Mouse (Mus musculus) spleen, adult 18-20 months (tissue): ENCODE measurements at regions not wholly inside any gene's neighbourhood (a gene's known extent, or its start where the extent isn't known, plus 50 kb on each side); places are given as distances from the start of the nearest gene placed in this dataset.

Source experiments
- DNase-seq, 2 experiments: peaks; one replicate each; pipeline ENCODE4 v3.0.0; 2022; ENCODE audit warnings: mixed read lengths in 2 of 2

GRCm38 (mm10) chr1:51643640-51644039 lies 165.4 kb upstream of the Nabp1 start:
- no peak for DNase-seq

- no peak for DNase-seq
Observed at GRCm38 (mm10) chr1:51638519-51639302, 160.5 kb upstream of the Nabp1 start.

GRCm38 (mm10) chr1:51635881-51636515 lies 157.8 kb upstream of the Nabp1 start:
- no peak for DNase-seq

GRCm38 (mm10) chr1:51633795-51634194 lies 155.6 kb upstream of the Nabp1 start:
- no peak for DNase-seq

- DNase-seq, result no peak
Observed at GRCm38 (mm10) chr1:51632851-51633250, 154.6 kb upstream of the Nabp1 start.

- DNase-seq, result no peak
Observed at GRCm38 (mm10) chr1:51629848-51630247, 151.6 kb upstream of the Nabp1 start.

GRCm38 (mm10) chr1:51628137-51628793 lies 150.0 kb upstream of the Nabp1 start:
- no peak for DNase-seq

GRCm38 (mm10) chr1:51626303-51626702 lies 148.1 kb upstream of the Nabp1 start:
- DNase-seq, result no peak

GRCm38 (mm10) chr1:51625079-51625478 lies 146.9 kb upstream of the Nabp1 start:
- no peak for DNase-seq

- no peak for DNase-seq
Observed at GRCm38 (mm10) chr1:51624551-51624950, 146.3 kb upstream of the Nabp1 start.

- no peak for DNase-seq
Observed at GRCm38 (mm10) chr1:51622986-51623385, 144.8 kb upstream of the Nabp1 start.

- DNase-seq, result no peak
Observed at GRCm38 (mm10) chr1:51622181-51622862, 144.1 kb upstream of the Nabp1 start.

GRCm38 (mm10) chr1:51621062-51621461 lies 142.8 kb upstream of the Nabp1 start:
- DNase-seq, result no peak

GRCm38 (mm10) chr1:51617502-51618251 lies 139.5 kb upstream of the Nabp1 start:
- no peak for DNase-seq

- no peak for DNase-seq
Observed at GRCm38 (mm10) chr1:51616091-51616490, 137.9 kb upstream of the Nabp1 start.

GRCm38 (mm10) chr1:51615523-51615922 lies 137.3 kb upstream of the Nabp1 start:
- DNase-seq, result peak; percentile 8 to 53

GRCm38 (mm10) chr1:51614700-51615099 lies 136.5 kb upstream of the Nabp1 start:
- no peak for DNase-seq

- DNase-seq, result no peak
Observed at GRCm38 (mm10) chr1:51609295-51609694, 131.1 kb upstream of the Nabp1 start.

GRCm38 (mm10) chr1:51607437-51607855 lies 129.2 kb upstream of the Nabp1 start:
- no peak for DNase-seq

GRCm38 (mm10) chr1:51602071-51602470 lies 123.8 kb upstream of the Nabp1 start:
- no peak for DNase-seq

- no peak for DNase-seq
Observed at GRCm38 (mm10) chr1:51600425-51600824, 122.2 kb upstream of the Nabp1 start.
